Mouse (Mus musculus) forebrain, embryonic 14.5 days (tissue): ENCODE results near the gene Myof. TPM values are rescaled to one million over a fixed set of nuclear protein-coding genes. Genes with fewer than 3 reads are reported as not detected.

Experiments
- ATAC-seq: fragments of 200-750 bp; cut with Nextera tagmentation; 2 replicates; pipeline ENCODE4 v1.8.0; 2017; ENCODE audit warnings: mild to moderate bottlenecking, moderate library complexity
- DNase-seq: peaks from one replicate; pipeline ENCODE4 v3.0.0-alpha.2; 2015; ENCODE audit warnings: low spot score
- H3K27ac ChIP-seq: fragments of 300-500 bp; sonication (generic); 2 replicates; pipeline ENCODE4 v1.5.1; 2014; ENCODE audit warnings: low read depth, mild to moderate bottlenecking, control low read depth, low read length, moderate library complexity
- H3K27me3 ChIP-seq: fragments of 300-500 bp; sonication (generic); replicated peaks from 2 replicates; pipeline ENCODE4 v1.6.1; 2014; ENCODE audit warnings: low read length, control low read depth, mixed read lengths; ENCODE audit not compliant: control insufficient read depth, insufficient read depth
- H3K36me3 ChIP-seq: fragments of 300-500 bp; sonication (generic); 2 replicates; pipeline ENCODE4 v1.6.1; 2014; ENCODE audit warnings: low read length, control low read depth; ENCODE audit not compliant: control insufficient read depth, insufficient read depth
- H3K4me1 ChIP-seq: fragments of 300-500 bp; sonication (generic); 2 replicates; pipeline ENCODE4 v1.6.1; 2014; ENCODE audit warnings: antibody characterized with exemption, low read length, control low read depth; ENCODE audit not compliant: control insufficient read depth, insufficient read depth
- H3K4me2 ChIP-seq: fragments of 300-500 bp; sonication (generic); 2 replicates; pipeline ENCODE4 v1.6.1; 2014; ENCODE audit warnings: mild to moderate bottlenecking, control low read depth, low read length
- H3K4me3 ChIP-seq: fragments of 300-500 bp; sonication (generic); 2 replicates; pipeline ENCODE4 v1.5.1; 2014; ENCODE audit warnings: low read depth, low read length, control low read depth
- H3K9ac ChIP-seq: fragments of 300-500 bp; sonication (generic); 2 replicates; pipeline ENCODE4 v1.6.1; 2014; ENCODE audit warnings: mild to moderate bottlenecking, low read length, control low read depth, moderate library complexity
- H3K9me3 ChIP-seq: fragments of 300-500 bp; sonication (generic); replicated peaks from 2 replicates; pipeline ENCODE4 v1.6.1; 2016; ENCODE audit warnings: low read length, control low read depth, mixed read lengths; ENCODE audit not compliant: control insufficient read depth
- WGBS: fragments of 180-500 bp; shearing (Covaris S2); extraction: QIAGEN DNeasy Blood & Tissue Kit; methylation state at CpG from one replicate; pipeline ENCODE4 v1.1.7; 2014; 5-methylcytosine and 5-hydroxymethylcytosine counted together
- polyA plus RNA-seq: library from polyadenylated mRNA; unstranded; fragments of >200 nt; fragmentation: Nextera tagmentation; extraction: Ambion mirVana; gene quantifications from 2 replicates; pipeline ENCODE4 v1.2.1, GENCODE M21; 2014

Myof gene
- polyA plus RNA-seq, 1 experiment from 2014 or later: 1.4 TPM

GRCm38 (mm10) chr19:38003671-38004521 is 39.5 kb downstream of the Myof start:
- no peak for DNase-seq

GRCm38 (mm10) chr19:38002816-38003215 is 40.6 kb downstream of the Myof start:
- Histone ChIP-seq H3K9ac (no peak overlapping the region), H3K27ac (no peak overlapping the region), H3K4me2 (no peak overlapping the region), H3K4me1 (no peaks in the 10 kb centered on the region), H3K27me3 (no peaks in the 10 kb centered on the region), H3K4me3 (no peak overlapping the region), H3K9me3 (no peaks in the 10 kb centered on the region), H3K36me3 (no peaks in the 10 kb centered on the region)
- ATAC-seq (no peak), DNase-seq (no peak)
- WGBS: 91% methylated on average over 4 of the region's 4 CpGs

More at GRCm38 (mm10) chr19:38003671-38004521, 39.5 kb downstream of the Myof start:
- H3K27me3 ChIP-seq: no peaks in the 10 kb centered on the region
- H3K4me3 ChIP-seq: no peak overlapping the region
- no peak overlapping the region for H3K27ac ChIP-seq
- H3K36me3 ChIP-seq: no peaks in the 10 kb centered on the region
- no peaks in the 10 kb centered on the region for H3K9me3 ChIP-seq
- WGBS: 83% methylated on average over 24 of the region's 24 CpGs
- H3K9ac ChIP-seq: no peak overlapping the region
- H3K4me2 ChIP-seq: no peak overlapping the region
- ATAC-seq: no peak
- H3K4me1 ChIP-seq: no peaks in the 10 kb centered on the region

- DNase-seq (no peak), ATAC-seq (no peak)
- Histone ChIP-seq H3K4me1 (no peaks in the 10 kb centered on the region), H3K36me3 (no peaks in the 10 kb centered on the region), H3K4me2 (no peak overlapping the region), H3K27ac (no peak overlapping the region), H3K4me3 (no peak overlapping the region), H3K9me3 (no peaks in the 10 kb centered on the region), H3K27me3 (no peaks in the 10 kb centered on the region), H3K9ac (no peak overlapping the region)
- 94% methylated on average over 4 of the region's 4 CpGs for WGBS
These were observed 42.4 kb downstream of the Myof start for GRCm38 (mm10) chr19:38000990-38001389.

GRCm38 (mm10) chr19:37999941-38000340 is 43.4 kb downstream of the Myof start:
- DNase-seq (no peak), ATAC-seq (no peak)
- Histone ChIP-seq H3K4me2 (no peak overlapping the region), H3K9me3 (no peaks in the 10 kb centered on the region), H3K4me1 (no peaks in the 10 kb centered on the region), H3K36me3 (no peaks in the 10 kb centered on the region), H3K27me3 (no peaks in the 10 kb centered on the region), H3K9ac (no peak overlapping the region), H3K4me3 (no peak overlapping the region), H3K27ac (no peak overlapping the region)
- WGBS: 91% methylated on average over 2 of the region's 2 CpGs

- no peak overlapping the region for H3K27ac ChIP-seq
- WGBS: 93% methylated on average over 3 of the region's 3 CpGs
- H3K36me3 ChIP-seq: no peaks in the 10 kb centered on the region
- no peak for DNase-seq
- H3K4me1 ChIP-seq: peaks cover 5% of the 10 kb centered on the region
- no peak overlapping the region for H3K4me3 ChIP-seq
- no peak overlapping the region for H3K9ac ChIP-seq
- H3K27me3 ChIP-seq: no peaks in the 10 kb centered on the region
- H3K4me2 ChIP-seq: no peak overlapping the region
- no peaks in the 10 kb centered on the region for H3K9me3 ChIP-seq
- ATAC-seq: no peak
These were observed 49.1 kb downstream of the Myof start for GRCm38 (mm10) chr19:37994301-37994700.

- H3K4me1 ChIP-seq: peaks cover 5% of the 10 kb centered on the region
- no peaks in the 10 kb centered on the region for H3K36me3 ChIP-seq
- H3K27me3 ChIP-seq: no peaks in the 10 kb centered on the region
- H3K4me3 ChIP-seq: no peak overlapping the region
- H3K4me2 ChIP-seq: peak overlapping the region; percentile 31; the same call in 1 of the 2 replicates
- ATAC-seq (peak; percentile 52), DNase-seq (no peak)
- H3K27ac ChIP-seq: peak overlapping the region; percentile 62
- WGBS: 67% methylated on average over 2 of the region's 2 CpGs
- no peaks in the 10 kb centered on the region for H3K9me3 ChIP-seq
- H3K9ac ChIP-seq: no peak overlapping the region
These were observed 51.2 kb downstream of the Myof start for GRCm38 (mm10) chr19:37992184-37992554.

GRCm38 (mm10) chr19:37991399-37992183 is 51.8 kb downstream of the Myof start:
- H3K36me3 ChIP-seq: no peaks in the 10 kb centered on the region
- H3K4me3 ChIP-seq: no peak overlapping the region
- H3K4me2 ChIP-seq: peak overlapping the region; percentile 31; the same call in 1 of the 2 replicates
- peaks cover 5% of the 10 kb centered on the region for H3K4me1 ChIP-seq
- H3K9me3 ChIP-seq: no peaks in the 10 kb centered on the region
- no peaks in the 10 kb centered on the region for H3K27me3 ChIP-seq
- H3K9ac ChIP-seq: no peak overlapping the region
- DNase-seq (peak; percentile 95), ATAC-seq (peak; percentile 93)
- peak overlapping the region; percentile 74 for H3K27ac ChIP-seq
- WGBS: 29% methylated on average over 7 of the region's 7 CpGs

GRCm38 (mm10) chr19:37989971-37990370 is 53.4 kb downstream of the Myof start:
- DNase-seq (no peak), ATAC-seq (no peak)
- 87% methylated on average over 2 of the region's 2 CpGs for WGBS
- H3K27ac ChIP-seq: no peak overlapping the region
- H3K9ac ChIP-seq: no peak overlapping the region
- no peaks in the 10 kb centered on the region for H3K27me3 ChIP-seq
- H3K4me3 ChIP-seq: no peak overlapping the region
- no peaks in the 10 kb centered on the region for H3K36me3 ChIP-seq
- H3K4me2 ChIP-seq: no peak overlapping the region
- H3K9me3 ChIP-seq: no peaks in the 10 kb centered on the region
- H3K4me1 ChIP-seq: peaks cover 5% of the 10 kb centered on the region

- Histone ChIP-seq H3K4me2 (no peak overlapping the region), H3K4me3 (no peak overlapping the region), H3K9ac (no peak overlapping the region), H3K9me3 (no peaks in the 10 kb centered on the region), H3K36me3 (no peaks in the 10 kb centered on the region), H3K4me1 (peaks cover 5% of the 10 kb centered on the region), H3K27me3 (no peaks in the 10 kb centered on the region), H3K27ac (no peak overlapping the region)
- ATAC-seq: no peak
- WGBS: 81% methylated on average over 4 of the region's 4 CpGs
- DNase-seq: no peak
These were observed 55.2 kb downstream of the Myof start for GRCm38 (mm10) chr19:37988156-37988555.
